Mouse (Mus musculus): ENCODE data around the gene Serpinb9b. TPM values are rescaled to one million over a fixed set of nuclear protein-coding genes. Genes with fewer than 3 reads are reported as not detected.

Serpinb9b gene
- polyA plus RNA-seq, 1 experiment = 0.08 TPM

DNA sequence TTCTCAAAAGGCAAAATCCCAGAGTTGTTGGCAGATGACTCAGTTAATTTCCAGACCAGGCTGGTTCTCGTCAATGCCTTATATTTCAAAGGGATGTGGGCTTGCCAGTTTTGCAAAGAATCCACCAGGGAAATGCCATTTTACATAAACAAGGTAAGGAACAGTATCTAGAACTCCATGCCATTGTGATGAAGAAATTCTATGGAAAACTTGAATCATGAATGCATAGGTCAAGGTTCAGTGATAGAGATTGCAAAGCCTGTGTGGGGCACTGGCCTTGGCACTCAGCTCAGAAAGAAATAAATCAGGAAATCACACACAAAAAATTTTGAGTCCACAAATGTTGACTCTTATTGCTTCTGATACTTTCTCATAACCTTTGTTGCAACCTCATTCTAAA, 8.3 kb downstream of the Serpinb9b start:
- WGBS = 83% methylated on average over 1 of the region's 1 CpGs
- H3K36me3 ChIP-seq (ENCODE audit: control insufficient read depth, insufficient read depth, low read length) = no peaks in the 10 kb centered on the region
- no peak for DNase-seq
- TF ChIP-seq POLR2A (IDR thresholded peaks at IDR 0.05; ENCODE audit: low read depth, low read length) (no peak), CTCF (conservative IDR thresholded peaks at IDR 0.05; ENCODE audit: insufficient read depth, insufficient read length, low read depth, low read length) (no peak)
- no peaks in the 10 kb centered on the region for H3K27me3 ChIP-seq (replicated peaks; ENCODE audit: control insufficient read depth, insufficient read depth, low read length)
- no peak overlapping the region for H3K27ac ChIP-seq (ENCODE audit: insufficient read depth, low read depth, low read length)
- H3K4me1 ChIP-seq (ENCODE audit: control insufficient read depth, insufficient read depth, low read length) = no peaks in the 10 kb centered on the region
- no peak overlapping the region for H3K4me3 ChIP-seq (ENCODE audit: insufficient read depth, low read depth, low read length)

DNA sequence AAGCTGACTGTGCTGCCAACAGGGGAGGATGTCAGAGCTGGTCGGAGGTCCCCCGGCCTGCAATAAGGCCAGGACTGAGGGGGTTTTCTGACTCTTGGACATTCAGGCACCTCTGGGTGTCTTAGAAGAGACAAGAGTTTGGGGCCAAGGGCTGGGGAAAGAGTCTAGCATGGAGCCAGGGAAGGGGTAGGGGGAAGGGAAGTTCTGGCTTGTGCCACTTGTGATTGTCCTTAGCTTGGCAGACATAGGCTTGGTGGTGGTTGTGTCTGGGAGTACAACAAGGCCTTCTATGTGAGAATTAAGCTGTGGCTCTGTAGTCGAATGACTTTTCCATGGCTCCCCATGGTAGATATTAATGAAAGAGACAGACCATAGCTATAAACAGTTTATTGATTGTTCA, 16.3 kb downstream of the Serpinb9b start:
- H3K4me1 ChIP-seq (ENCODE audit: control insufficient read depth, insufficient read depth, low read length) = no peaks in the 10 kb centered on the region
- 92% methylated on average over 3 of the region's 3 CpGs for WGBS
- no peak overlapping the region for H3K27ac ChIP-seq (ENCODE audit: insufficient read depth, low read depth, low read length)
- H3K27me3 ChIP-seq (replicated peaks; ENCODE audit: control insufficient read depth, insufficient read depth, low read length) = no peaks in the 10 kb centered on the region
- no peak for DNase-seq
- H3K4me3 ChIP-seq (ENCODE audit: insufficient read depth, low read depth, low read length) = no peak overlapping the region
- TF ChIP-seq CTCF (conservative IDR thresholded peaks at IDR 0.05; ENCODE audit: insufficient read depth, insufficient read length, low read depth, low read length) = no peak
- TF ChIP-seq POLR2A (IDR thresholded peaks at IDR 0.05; ENCODE audit: low read depth, low read length) = no peak
- no peaks in the 10 kb centered on the region for H3K36me3 ChIP-seq (ENCODE audit: control insufficient read depth, insufficient read depth, low read length)

DNA sequence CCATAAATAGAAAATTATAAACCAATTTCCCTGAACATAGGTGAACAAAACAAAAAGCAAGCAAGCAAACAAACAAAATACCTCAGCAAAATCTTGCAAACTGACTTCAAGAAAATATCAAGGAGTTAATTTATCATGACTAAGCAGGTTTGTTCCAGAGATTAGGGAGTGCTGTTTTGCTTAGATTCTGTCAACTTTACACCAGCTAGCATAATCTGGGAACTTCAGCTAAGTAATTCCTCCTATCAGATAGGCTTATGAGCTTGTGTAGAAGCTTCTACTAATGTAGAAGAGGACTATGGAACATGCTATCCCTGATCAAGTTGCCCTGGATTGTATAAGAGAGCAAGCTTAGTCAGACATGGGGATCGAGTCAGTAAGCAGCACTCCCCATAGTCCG, 20.0 kb downstream of the Serpinb9b start:
- 86% methylated on average over 2 of the region's 2 CpGs for WGBS
- no peaks in the 10 kb centered on the region for H3K4me1 ChIP-seq (ENCODE audit: control insufficient read depth, insufficient read depth, low read length)
- no peak overlapping the region for H3K4me3 ChIP-seq (ENCODE audit: insufficient read depth, low read depth, low read length)
- H3K27ac ChIP-seq (ENCODE audit: insufficient read depth, low read depth, low read length) = no peak overlapping the region
- H3K27me3 ChIP-seq (replicated peaks; ENCODE audit: control insufficient read depth, insufficient read depth, low read length) = no peaks in the 10 kb centered on the region
- no peaks in the 10 kb centered on the region for H3K36me3 ChIP-seq (ENCODE audit: control insufficient read depth, insufficient read depth, low read length)
- no peak for TF ChIP-seq POLR2A (IDR thresholded peaks at IDR 0.05; ENCODE audit: low read depth, low read length)
- TF ChIP-seq CTCF (conservative IDR thresholded peaks at IDR 0.05; ENCODE audit: insufficient read depth, insufficient read length, low read depth, low read length) = no peak
- DNase-seq = no peak

DNA sequence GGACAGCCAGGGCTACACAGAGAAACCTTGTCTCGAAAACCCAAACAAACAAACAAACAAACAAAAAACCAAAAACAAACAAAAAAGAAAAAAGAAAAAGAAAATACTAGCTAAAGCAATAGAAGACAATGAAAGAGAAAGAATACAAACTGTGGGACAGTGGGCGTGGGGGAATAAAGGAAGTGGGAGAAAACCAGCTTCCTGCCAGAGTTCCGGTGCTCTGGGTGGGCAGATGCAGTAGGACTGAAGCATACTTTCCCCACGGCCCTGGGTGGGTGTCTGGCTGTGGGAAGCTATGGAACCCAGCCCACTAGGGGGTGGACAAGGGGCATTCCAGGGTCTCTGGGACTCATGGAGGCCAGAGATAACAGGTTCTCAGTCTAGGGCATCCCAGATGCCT, 21.0 kb downstream of the Serpinb9b start:
- no peaks in the 10 kb centered on the region for H3K27me3 ChIP-seq (replicated peaks; ENCODE audit: control insufficient read depth, insufficient read depth, low read length)
- WGBS = 68% methylated on average over 4 of the region's 4 CpGs
- no peak for DNase-seq
- H3K4me1 ChIP-seq (ENCODE audit: control insufficient read depth, insufficient read depth, low read length) = no peaks in the 10 kb centered on the region
- no peaks in the 10 kb centered on the region for H3K36me3 ChIP-seq (ENCODE audit: control insufficient read depth, insufficient read depth, low read length)
- H3K27ac ChIP-seq (ENCODE audit: insufficient read depth, low read depth, low read length) = no peak overlapping the region
- no peak overlapping the region for H3K4me3 ChIP-seq (ENCODE audit: insufficient read depth, low read depth, low read length)
- no peak for TF ChIP-seq CTCF (conservative IDR thresholded peaks at IDR 0.05; ENCODE audit: insufficient read depth, insufficient read length, low read depth, low read length)
- TF ChIP-seq POLR2A (IDR thresholded peaks at IDR 0.05; ENCODE audit: low read depth, low read length) = no peak

DNA sequence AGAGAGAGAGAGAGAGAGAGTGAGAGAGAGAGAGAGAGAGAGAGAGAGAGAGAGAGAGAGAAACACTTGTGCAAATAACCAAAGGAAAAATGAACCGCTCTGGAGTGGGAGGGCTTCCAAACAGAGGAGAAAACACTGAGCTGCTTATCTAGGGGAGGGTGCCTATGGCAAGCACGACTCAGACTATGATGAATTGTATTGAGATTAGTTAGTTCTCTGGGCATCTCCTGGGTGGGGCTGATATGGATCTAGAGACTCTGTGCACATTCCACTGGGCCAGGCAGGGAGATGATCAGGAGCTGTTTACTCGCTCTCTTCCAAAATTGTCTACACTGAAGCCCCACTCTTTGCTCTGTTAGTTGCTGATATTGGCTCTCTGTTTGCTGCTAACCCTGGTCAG, 24.5 kb downstream of the Serpinb9b start:
- no peaks in the 10 kb centered on the region for H3K4me1 ChIP-seq (ENCODE audit: control insufficient read depth, insufficient read depth, low read length)
- H3K36me3 ChIP-seq (ENCODE audit: control insufficient read depth, insufficient read depth, low read length) = no peaks in the 10 kb centered on the region
- 67% methylated on average over 3 of the region's 3 CpGs for WGBS
- no peak overlapping the region for H3K27ac ChIP-seq (ENCODE audit: insufficient read depth, low read depth, low read length)
- H3K27me3 ChIP-seq (replicated peaks; ENCODE audit: control insufficient read depth, insufficient read depth, low read length) = no peaks in the 10 kb centered on the region
- DNase-seq = no peak
- TF ChIP-seq CTCF (conservative IDR thresholded peaks at IDR 0.05; ENCODE audit: insufficient read depth, insufficient read length, low read depth, low read length) (no peak), POLR2A (IDR thresholded peaks at IDR 0.05; ENCODE audit: low read depth, low read length) (no peak)
- H3K4me3 ChIP-seq (ENCODE audit: insufficient read depth, low read depth, low read length) = no peak overlapping the region

DNA sequence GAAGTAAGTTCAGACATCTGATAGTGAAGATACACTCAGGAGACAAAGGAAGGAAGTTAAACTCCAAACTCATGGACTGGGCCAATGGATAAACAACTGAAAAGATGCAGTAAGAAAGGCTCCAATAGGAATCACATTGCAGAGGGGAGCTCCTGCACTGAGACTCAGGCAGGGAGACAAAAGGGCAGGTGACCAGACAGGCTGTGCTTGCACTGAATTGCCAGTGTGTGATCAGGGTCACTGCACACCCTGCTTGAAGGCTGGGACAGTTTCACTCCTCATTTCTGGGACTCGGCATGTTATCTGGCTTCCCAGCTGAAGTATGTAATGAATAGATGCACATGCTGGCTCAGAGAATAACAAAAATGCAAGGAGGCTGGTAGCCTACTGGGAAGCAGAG, 35.8 kb downstream of the Serpinb9b start:
- peak; percentile 10 for DNase-seq
- Histone ChIP-seq H3K4me1 (ENCODE audit: control insufficient read depth, insufficient read depth, low read length) (no peaks in the 10 kb centered on the region), H3K36me3 (ENCODE audit: control insufficient read depth, insufficient read depth, low read length) (no peaks in the 10 kb centered on the region), H3K27me3 (replicated peaks; ENCODE audit: control insufficient read depth, insufficient read depth, low read length) (no peaks in the 10 kb centered on the region), H3K4me3 (ENCODE audit: insufficient read depth, low read depth, low read length) (no peak overlapping the region), H3K27ac (ENCODE audit: insufficient read depth, low read depth, low read length) (no peak overlapping the region)
- 32% methylated on average over 1 of the region's 1 CpGs for WGBS
- no peak for TF ChIP-seq CTCF (conservative IDR thresholded peaks at IDR 0.05; ENCODE audit: insufficient read depth, insufficient read length, low read depth, low read length)
- no peak for TF ChIP-seq POLR2A (IDR thresholded peaks at IDR 0.05; ENCODE audit: low read depth, low read length)

DNA sequence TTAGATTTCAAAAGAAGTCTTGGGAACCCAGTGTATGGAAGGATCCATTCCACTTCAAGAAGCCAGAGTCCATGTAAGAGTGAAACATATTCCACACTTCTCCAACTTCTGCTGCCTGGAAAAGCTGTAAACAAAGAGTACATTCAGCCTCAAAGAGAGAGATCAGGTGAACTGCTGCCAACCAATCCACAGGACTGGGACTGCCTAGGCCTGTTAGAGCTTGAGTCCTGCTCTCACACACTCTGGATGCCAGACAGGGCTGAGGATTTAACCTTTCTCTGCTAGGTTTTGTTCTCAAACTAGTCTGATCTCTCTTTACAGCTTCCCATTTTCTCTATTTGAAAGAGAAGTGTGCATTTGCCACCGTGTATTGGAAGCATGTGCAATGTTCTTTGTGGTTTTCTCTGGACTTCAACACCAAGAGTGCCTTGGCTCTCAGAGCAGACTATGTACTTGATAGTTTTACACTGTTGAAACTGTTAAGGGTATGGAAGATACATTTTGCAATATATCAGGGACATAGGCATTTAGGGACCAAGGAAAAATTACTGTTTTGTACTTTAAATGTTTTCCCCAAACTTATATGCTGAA, 40.3 kb downstream of the Serpinb9b start:
- no peak for TF ChIP-seq POLR2A (IDR thresholded peaks at IDR 0.05; ENCODE audit: low read depth, low read length)
- no peak for TF ChIP-seq CTCF (conservative IDR thresholded peaks at IDR 0.05; ENCODE audit: insufficient read depth, insufficient read length, low read depth, low read length)
- Histone ChIP-seq H3K27me3 (replicated peaks; ENCODE audit: control insufficient read depth, insufficient read depth, low read length) (no peaks in the 10 kb centered on the region), H3K27ac (ENCODE audit: insufficient read depth, low read depth, low read length) (no peak overlapping the region), H3K4me1 (ENCODE audit: control insufficient read depth, insufficient read depth, low read length) (no peaks in the 10 kb centered on the region), H3K36me3 (ENCODE audit: control insufficient read depth, insufficient read depth, low read length) (no peaks in the 10 kb centered on the region), H3K4me3 (ENCODE audit: insufficient read depth, low read depth, low read length) (no peak overlapping the region)
- DNase-seq = no peak
- WGBS = 71% methylated on average over 1 of the region's 1 CpGs

Data from kidney, adult 2 months (tissue).